Mouse (Mus musculus) cerebellum, adult 2 months (tissue): ENCODE results near the gene Rph3al.

ENCODE experiments used
- CTCF ChIP-seq: fragments of 200-500 bp; IDR thresholded peaks from 2 replicates; pipeline ENCODE4 v1.5.1; 2011; ENCODE audit warnings: low read depth, mild to moderate bottlenecking, control low read depth, low read length, moderate library complexity, borderline replicate concordance; ENCODE audit not compliant: insufficient read depth
- POLR2A ChIP-seq: fragments of 200-500 bp; IDR thresholded peaks from 2 replicates; pipeline ENCODE4 v1.6.1; 2011; ENCODE audit warnings: low read length, control low read depth, borderline replicate concordance; ENCODE audit not compliant: insufficient read depth

- no peak for TF ChIP-seq CTCF
- no peak for TF ChIP-seq POLR2A
Measured at GRCm38 (mm10) chr11:75849552-75849951, 88.7 kb downstream of the Rph3al start.
